Mouse (Mus musculus): ENCODE data around the gene Wbp1l. TPM values are rescaled to one million over a fixed set of nuclear protein-coding genes. Genes with fewer than 3 reads are reported as not detected.

Gene Wbp1l
- total and polyA plus RNA-seq, 3 experiments = 52.9 to 70.0 TPM; not detected in 1

GRCm38 (mm10) chr19:46623790-46624772 lies 25.2 kb downstream of the Wbp1l start:
- H3K4me1 ChIP-seq (ENCODE audit: control insufficient read depth in 1 of 2, insufficient read depth in 2 of 2, low read length in 2 of 2) = no peaks in the 10 kb centered on the region
- H3K9ac ChIP-seq (ENCODE audit: control insufficient read depth, low read depth, low read length, poor library complexity, severe bottlenecking) = no peak overlapping the region
- no peak for DNase-seq (ENCODE audit: low read depth, low spot score)
- no peaks in the 10 kb centered on the region for H3K27me3 ChIP-seq (ENCODE audit: control insufficient read depth in 1 of 2, insufficient read depth in 2 of 2, low read length in 2 of 2)
- peaks cover 0 to 1% of the 10 kb centered on the region in 2 experiments; a peak in 1 of 4 replicates for H3K36me3 ChIP-seq (ENCODE audit: control insufficient read depth in 1 of 2, insufficient read depth in 2 of 2, low read length in 2 of 2)
- H3K79me2 ChIP-seq (ENCODE audit: control insufficient read depth, insufficient read depth, low read length, poor library complexity) = no peaks in the 10 kb centered on the region
- no peak overlapping the region for H3K27ac ChIP-seq (ENCODE audit: control insufficient read depth, low read depth, low read length)
- no peak overlapping the region for H3K4me3 ChIP-seq (ENCODE audit: control insufficient read depth in 1 of 2, insufficient read depth in 1 of 2, low read depth in 2 of 2, low read length in 2 of 2)
- no peaks in the 10 kb centered on the region for H3K9me3 ChIP-seq (replicated peaks; ENCODE audit: insufficient read depth, low read length)
- TF ChIP-seq TBP (IDR thresholded peaks at IDR 0.05; ENCODE audit: low read depth, low read length) (no peak), TCF12 (IDR thresholded peaks at IDR 0.05; ENCODE audit: low read depth, low read length) (no peak), UBTF (IDR thresholded peaks at IDR 0.05; ENCODE audit: borderline replicate concordance, insufficient read depth, low read depth, low read length) (no peak), GABPA (IDR thresholded peaks at IDR 0.05; ENCODE audit: low read depth, low read length) (no peak), MYC (IDR thresholded peaks at IDR 0.05; ENCODE audit: low read depth, low read length) (no peak), ZKSCAN1 (IDR thresholded peaks at IDR 0.05; ENCODE audit: low read depth, low read length) (no peak), USF2 (IDR thresholded peaks at IDR 0.05; ENCODE audit: borderline replicate concordance in 1 of 2, insufficient read depth in 1 of 2, low read depth in 1 of 2, low read length in 2 of 2) (no peak), SMC3 (IDR thresholded peaks at IDR 0.05; ENCODE audit: low read depth, low read length) (no peak), KAT2A (conservative IDR thresholded peaks at IDR 0.05; ENCODE audit: low read depth, low read length) (no peak), ZNF384 (IDR thresholded peaks at IDR 0.05; ENCODE audit: low read depth, low read length) (no peak), MAZ (IDR thresholded peaks at IDR 0.05; ENCODE audit: low read depth, low read length) (no peak), HCFC1 (IDR thresholded peaks at IDR 0.05; ENCODE audit: low read depth, low read length) (no peak), ELF1 (IDR thresholded peaks at IDR 0.05; ENCODE audit: low read depth, low read length) (no peak), RCOR1 (IDR thresholded peaks at IDR 0.05; ENCODE audit: low read depth, low read length) (no peak), MEF2A (IDR thresholded peaks at IDR 0.05; ENCODE audit: extremely low read depth, insufficient replicate concordance, low read depth, low read length, poor library complexity, severe bottlenecking) (no peak), GATA1 (IDR thresholded peaks at IDR 0.05; ENCODE audit: low read depth, low read length) (no peak)

GRCm38 (mm10) chr19:46625015-46625414 lies 26.1 kb downstream of the Wbp1l start:
- no peak overlapping the region for H3K9ac ChIP-seq (ENCODE audit: control insufficient read depth, low read depth, low read length, poor library complexity, severe bottlenecking)
- no peak overlapping the region for H3K4me3 ChIP-seq (ENCODE audit: control insufficient read depth in 1 of 2, insufficient read depth in 1 of 2, low read depth in 2 of 2, low read length in 2 of 2)
- no peaks in the 10 kb centered on the region for H3K79me2 ChIP-seq (ENCODE audit: control insufficient read depth, insufficient read depth, low read length, poor library complexity)
- no peaks in the 10 kb centered on the region for H3K4me1 ChIP-seq (ENCODE audit: control insufficient read depth in 1 of 2, insufficient read depth in 2 of 2, low read length in 2 of 2)
- DNase-seq (ENCODE audit: low read depth, low spot score) = no peak
- H3K27me3 ChIP-seq (ENCODE audit: control insufficient read depth in 1 of 2, insufficient read depth in 2 of 2, low read length in 2 of 2) = no peaks in the 10 kb centered on the region
- no peaks in the 10 kb centered on the region for H3K9me3 ChIP-seq (replicated peaks; ENCODE audit: insufficient read depth, low read length)
- H3K27ac ChIP-seq (ENCODE audit: control insufficient read depth, low read depth, low read length) = no peak overlapping the region
- TF ChIP-seq CTCF (IDR thresholded peaks at IDR 0.05 in 2 of 3, conservative IDR thresholded peaks at IDR 0.05 in 1 of 3; ENCODE audit: control insufficient read depth in 1 of 3, insufficient read depth in 1 of 3, low read depth in 2 of 3, low read length in 3 of 3, poor library complexity in 1 of 3, severe bottlenecking in 1 of 3) (no peak), KAT2A (conservative IDR thresholded peaks at IDR 0.05; ENCODE audit: low read depth, low read length) (no peak), CHD1 (IDR thresholded peaks at IDR 0.05; ENCODE audit: low read depth, low read length) (no peak), MYB (IDR thresholded peaks at IDR 0.05; ENCODE audit: low read depth, low read length) (no peak), TCF12 (IDR thresholded peaks at IDR 0.05; ENCODE audit: low read depth, low read length) (no peak), ZMIZ1 (IDR thresholded peaks at IDR 0.05; ENCODE audit: low read depth, low read length) (no peak), ZNF384 (IDR thresholded peaks at IDR 0.05; ENCODE audit: low read depth, low read length) (no peak), RAD21 (IDR thresholded peaks at IDR 0.05; ENCODE audit: low read depth, low read length) (no peak), POLR2A (IDR thresholded peaks at IDR 0.05; ENCODE audit: control insufficient read depth in 1 of 2, insufficient read depth in 1 of 2, low read depth in 1 of 2, low read length in 2 of 2, poor library complexity in 1 of 2) (no peak), MAX (IDR thresholded peaks at IDR 0.05; ENCODE audit: low read length) (no peak), NELFE (IDR thresholded peaks at IDR 0.05; ENCODE audit: low read depth, low read length) (no peak), HCFC1 (IDR thresholded peaks at IDR 0.05; ENCODE audit: low read depth, low read length) (no peak), MAZ (IDR thresholded peaks at IDR 0.05; ENCODE audit: low read depth, low read length) (no peak), USF1 (IDR thresholded peaks at IDR 0.05; ENCODE audit: low read depth, low read length) (no peak), ZKSCAN1 (IDR thresholded peaks at IDR 0.05; ENCODE audit: low read depth, low read length) (no peak), BHLHE40 (IDR thresholded peaks at IDR 0.05; ENCODE audit: borderline replicate concordance, low read depth, low read length) (no peak)
- peaks cover 0 to 1% of the 10 kb centered on the region in 2 experiments; a peak in 1 of 4 replicates for H3K36me3 ChIP-seq (ENCODE audit: control insufficient read depth in 1 of 2, insufficient read depth in 2 of 2, low read length in 2 of 2)

Data from MEL (cell line).